Mouse (Mus musculus) heart, postnatal 0 days (tissue): ENCODE data around the gene Sipa1l3. TPM values are rescaled to one million over a fixed set of nuclear protein-coding genes. Genes with fewer than 3 reads are reported as not detected.

Source experiments
- ATAC-seq: fragments of 200-750 bp; cut with Nextera tagmentation; 2 replicates; pipeline ENCODE4 v1.8.0; 2017; ENCODE audit warnings: low read depth, moderate number of reproducible peaks, moderate library complexity; ENCODE audit not compliant: insufficient read depth
- DNase-seq: peaks from one replicate; pipeline ENCODE4 v3.0.0-alpha.2; 2016; ENCODE audit warnings: low spot score
- H3K27ac ChIP-seq: fragments of 300-500 bp; sonication (generic); 2 replicates; pipeline ENCODE4 v1.5.1; 2014; ENCODE audit warnings: low read depth, mild to moderate bottlenecking
- H3K27me3 ChIP-seq: fragments of 300-500 bp; sonication (generic); 2 replicates; pipeline ENCODE4 v1.6.1; 2014; ENCODE audit warnings: low read length, mixed read lengths; ENCODE audit not compliant: control insufficient read depth, insufficient read depth
- H3K36me3 ChIP-seq: fragments of 300-500 bp; sonication (generic); replicated peaks from 2 replicates; pipeline ENCODE4 v1.6.1; 2014; ENCODE audit warnings: low read length, mixed read lengths; ENCODE audit not compliant: control insufficient read depth, insufficient read depth
- H3K4me1 ChIP-seq: fragments of 300-500 bp; sonication (generic); 2 replicates; pipeline ENCODE4 v1.6.1; 2014; ENCODE audit warnings: antibody characterized with exemption; ENCODE audit not compliant: control insufficient read depth, insufficient read depth
- H3K4me2 ChIP-seq: fragments of 300-500 bp; sonication (generic); 2 replicates; pipeline ENCODE4 v1.6.1; 2014; ENCODE audit warnings: low read depth, mild to moderate bottlenecking, low read length, moderate library complexity
- H3K4me3 ChIP-seq: fragments of 300-500 bp; sonication (generic); 2 replicates; pipeline ENCODE4 v1.5.1; 2014; ENCODE audit warnings: low read depth, low read length
- H3K9ac ChIP-seq: fragments of 300-500 bp; sonication (generic); replicated peaks from 2 replicates; pipeline ENCODE4 v1.6.1; 2014; ENCODE audit warnings: low read depth, low read length, mixed read lengths
- H3K9me3 ChIP-seq: fragments of 300-500 bp; sonication (generic); replicated peaks from 2 replicates; pipeline ENCODE4 v1.6.1; 2016; ENCODE audit warnings: low read length; ENCODE audit not compliant: control insufficient read depth
- CTCF ChIP-seq: IDR thresholded peaks from 2 replicates; pipeline ENCODE4 v1.5.1; 2016; ENCODE audit warnings: antibody characterized with exemption, control low read depth, low read depth
- EP300 ChIP-seq: IDR thresholded peaks from 2 replicates; pipeline ENCODE4 v1.6.1; 2016; ENCODE audit warnings: antibody characterized with exemption, low read depth
- WGBS: fragments of 180-500 bp; shearing (Covaris S2); extraction: QIAGEN DNeasy Blood & Tissue Kit; methylation state at CpG from one replicate; pipeline ENCODE4 v1.1.7; 2014; 5-methylcytosine and 5-hydroxymethylcytosine counted together
- polyA plus RNA-seq: library from polyadenylated mRNA; unstranded; fragments of >200 nt; fragmentation: Nextera tagmentation; extraction: Ambion mirVana; gene quantifications from 2 replicates; pipeline ENCODE4 v1.2.1, GENCODE M21; 2015
- total RNA-seq: library from RNA; depleted of rRNA; stranded (reverse); fragments of >200 nt; gene quantifications from 2 replicates; pipeline ENCODE4 v1.2.3, GENCODE M21; 2014; ENCODE audit warnings: low replicate concordance

Gene Sipa1l3
- total and polyA plus RNA-seq, 2 experiments from 2014 or later, result 1.7 to 16.2 TPM

DNA sequence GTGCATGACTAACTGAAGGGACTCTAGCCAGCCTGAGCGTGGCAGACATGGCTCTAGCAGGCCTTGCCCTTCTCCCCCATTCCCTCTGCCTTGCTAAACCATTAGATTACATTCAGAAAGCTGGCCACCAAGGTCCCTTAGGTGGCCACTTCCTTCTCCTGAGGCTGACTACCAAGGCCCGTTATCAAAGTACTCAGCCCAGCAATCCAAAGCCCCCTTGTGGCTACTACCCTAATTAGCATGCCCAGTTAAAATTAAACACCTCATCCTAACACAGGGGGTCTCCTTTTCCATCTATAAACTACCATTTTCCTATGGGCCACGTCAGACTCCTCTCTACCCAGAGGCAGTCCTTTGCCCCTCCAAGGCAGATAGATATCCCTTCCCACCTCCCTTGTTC is 31.7 kb downstream of the Sipa1l3 start:
- no peaks in the 10 kb centered on the region for H3K9me3 ChIP-seq
- no peaks in the 10 kb centered on the region for H3K36me3 ChIP-seq
- peaks cover 52% of the 10 kb centered on the region for H3K27me3 ChIP-seq
- H3K4me2 ChIP-seq, result no peak overlapping the region
- H3K27ac ChIP-seq, result no peak overlapping the region
- no peak overlapping the region for H3K9ac ChIP-seq
- TF ChIP-seq CTCF (no peak), EP300 (no peak)
- DNase-seq (no peak), ATAC-seq (no peak)
- WGBS, result 77% methylated on average over 3 of the region's 3 CpGs
- no peak overlapping the region for H3K4me3 ChIP-seq
- no peaks in the 10 kb centered on the region for H3K4me1 ChIP-seq

GRCm38 (mm10) chr7:29485721-29486120 is 32.7 kb downstream of the Sipa1l3 start:
- 69% methylated on average over 2 of the region's 2 CpGs for WGBS
- H3K9me3 ChIP-seq, result no peaks in the 10 kb centered on the region
- H3K4me3 ChIP-seq, result no peak overlapping the region
- no peak overlapping the region for H3K4me2 ChIP-seq
- H3K9ac ChIP-seq, result no peak overlapping the region
- no peak for TF ChIP-seq EP300
- no peak for TF ChIP-seq CTCF
- no peak for ATAC-seq
- no peaks in the 10 kb centered on the region for H3K4me1 ChIP-seq
- peaks cover 59% of the 10 kb centered on the region for H3K27me3 ChIP-seq
- H3K27ac ChIP-seq, result no peak overlapping the region
- DNase-seq, result no peak
- no peaks in the 10 kb centered on the region for H3K36me3 ChIP-seq

DNA sequence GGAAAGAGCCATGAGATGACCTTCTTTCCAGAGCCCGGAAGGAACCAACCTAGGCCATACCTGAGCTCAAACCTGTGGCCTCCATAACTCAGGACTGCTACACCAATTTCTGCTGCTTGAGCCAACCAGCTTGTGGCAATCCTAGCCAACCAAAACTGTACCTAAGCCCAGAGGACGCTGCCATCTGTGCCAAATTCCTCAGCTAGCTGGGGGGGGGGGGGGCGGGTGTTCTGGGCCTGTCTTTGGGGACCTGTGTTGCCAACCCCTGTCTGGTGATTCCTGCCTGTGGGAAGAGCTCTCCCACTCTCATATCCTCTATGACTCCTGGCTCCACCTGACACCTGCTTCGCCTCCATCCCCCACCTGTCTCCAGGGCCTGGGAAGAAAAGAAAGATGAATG is 34.9 kb downstream of the Sipa1l3 start:
- H3K9ac ChIP-seq, result no peak overlapping the region
- no peaks in the 10 kb centered on the region for H3K9me3 ChIP-seq
- TF ChIP-seq CTCF (no peak), EP300 (no peak)
- H3K4me2 ChIP-seq, result no peak overlapping the region
- no peak overlapping the region for H3K4me3 ChIP-seq
- WGBS, result 50% methylated on average over 4 of the region's 4 CpGs
- DNase-seq (no peak), ATAC-seq (no peak)
- H3K27ac ChIP-seq, result no peak overlapping the region
- no peaks in the 10 kb centered on the region for H3K36me3 ChIP-seq
- H3K27me3 ChIP-seq, result peaks cover 65% of the 10 kb centered on the region
- H3K4me1 ChIP-seq, result no peaks in the 10 kb centered on the region

- Histone ChIP-seq H3K27ac (no peak overlapping the region), H3K4me2 (no peak overlapping the region), H3K4me1 (no peaks in the 10 kb centered on the region), H3K36me3 (no peaks in the 10 kb centered on the region), H3K9me3 (no peaks in the 10 kb centered on the region), H3K9ac (no peak overlapping the region), H3K4me3 (no peak overlapping the region), H3K27me3 (peaks cover 70% of the 10 kb centered on the region)
- WGBS, result 64% methylated on average over 15 of the region's 15 CpGs
- ATAC-seq (no peak), DNase-seq (no peak)
- TF ChIP-seq EP300 (no peak), CTCF (no peak)
Observed at GRCm38 (mm10) chr7:29481345-29482155, 36.9 kb downstream of the Sipa1l3 start.

- no peak overlapping the region for H3K27ac ChIP-seq
Observed at GRCm38 (mm10) chr7:29480590-29481344, 37.7 kb downstream of the Sipa1l3 start.

More at GRCm38 (mm10) chr7:29480590-29481344, 37.7 kb downstream of the Sipa1l3 start:
- DNase-seq, result no peak
- H3K4me3 ChIP-seq, result no peak overlapping the region
- 89% methylated on average over 16 of the region's 16 CpGs for WGBS
- no peak for ATAC-seq
- no peaks in the 10 kb centered on the region for H3K9me3 ChIP-seq
- H3K36me3 ChIP-seq, result no peaks in the 10 kb centered on the region
- H3K4me2 ChIP-seq, result no peak overlapping the region
- H3K9ac ChIP-seq, result no peak overlapping the region
- TF ChIP-seq CTCF (no peak), EP300 (no peak)
- peaks cover 70% of the 10 kb centered on the region for H3K27me3 ChIP-seq
- no peaks in the 10 kb centered on the region for H3K4me1 ChIP-seq
